Mouse (Mus musculus): ENCODE data around the gene Kat6b.
"Not testable (repeated sequence)": the region's sequence is repeated elsewhere in the genome, so short reads cannot be mapped to it uniquely, and the experiment has no call there.

Kat6b gene

GRCm38 (mm10) chr14:21484693-21485092 is 3.5 kb downstream of the Kat6b start:
- in situ Hi-C loops (cut with MboI, MseI), result no loop called here

DNA sequence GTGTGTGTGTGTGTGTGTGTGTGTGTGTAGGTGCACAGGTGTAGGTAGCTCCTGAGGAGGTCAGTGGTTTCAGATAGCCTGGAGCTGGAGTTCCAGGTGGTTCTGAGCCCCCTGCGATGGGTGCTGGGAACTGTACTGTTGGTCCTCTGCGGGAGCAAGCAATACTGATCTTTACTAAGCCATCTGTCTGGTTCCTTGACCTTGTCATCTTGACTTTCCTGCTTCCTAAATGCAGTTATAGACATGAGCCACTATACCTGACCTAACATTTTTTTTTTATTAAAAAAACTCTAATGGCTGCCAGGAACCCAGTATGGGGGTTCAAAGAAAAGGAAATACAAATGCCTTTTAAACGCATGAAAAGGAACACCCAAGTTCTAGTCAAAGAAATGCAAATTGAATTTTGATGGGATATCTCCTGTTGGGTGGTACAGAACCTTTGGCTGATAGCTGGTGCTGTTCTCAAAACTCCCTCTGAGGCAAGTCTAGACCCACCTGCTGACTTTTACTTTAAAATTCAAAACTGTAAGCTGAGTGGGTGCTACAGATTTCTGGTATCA is 4.8 kb downstream of the Kat6b start:
- in situ Hi-C loops (cut with MboI, MseI), result no loop called here

GRCm38 (mm10) chr14:21487135-21487534 is 5.9 kb downstream of the Kat6b start:
- in situ Hi-C loops (cut with MboI, MseI), result not testable (repeated sequence)

DNA sequence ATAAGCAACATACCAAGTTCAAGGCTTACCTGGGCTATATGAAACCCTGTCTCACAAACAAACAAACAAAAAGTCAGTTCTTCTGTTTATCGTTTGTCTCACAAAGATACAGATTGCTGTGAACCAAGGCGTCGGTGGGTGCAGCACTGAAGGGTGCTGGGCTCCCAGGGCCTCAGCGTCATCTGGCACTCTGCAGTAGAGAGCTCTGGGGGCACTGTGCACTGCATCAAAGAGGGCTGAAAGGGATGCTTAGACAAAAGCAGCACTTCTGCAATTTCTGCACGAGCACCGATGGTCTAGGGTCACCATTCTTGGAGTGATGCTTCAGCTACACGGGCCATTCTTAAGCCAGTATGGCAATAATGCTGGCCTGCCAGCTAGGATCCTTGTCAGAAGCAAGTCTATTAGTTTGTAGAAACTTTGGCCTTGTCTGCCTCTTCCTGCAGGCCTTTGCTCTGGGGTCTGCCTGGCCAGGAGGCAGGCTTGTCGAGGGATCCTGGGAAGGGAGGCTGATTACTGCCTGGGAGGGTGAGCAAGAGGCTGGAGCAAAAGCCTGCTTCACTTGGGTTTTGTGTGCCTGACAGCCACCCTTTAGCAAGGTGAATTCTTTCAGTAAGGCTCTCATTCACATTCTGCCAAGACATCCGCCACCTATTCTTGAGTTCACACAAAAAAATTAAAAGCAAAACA is 7.3 kb downstream of the Kat6b start:
- in situ Hi-C loops (cut with MboI, MseI), result not testable (repeated sequence)

GRCm38 (mm10) chr14:21489116-21489485 is 7.9 kb downstream of the Kat6b start:
- in situ Hi-C loops (cut with MboI, MseI), result no loop called here

- in situ Hi-C loops (cut with MboI, MseI), result no loop called here
Observed at GRCm38 (mm10) chr14:21490141-21490540, 8.9 kb downstream of the Kat6b start.

DNA sequence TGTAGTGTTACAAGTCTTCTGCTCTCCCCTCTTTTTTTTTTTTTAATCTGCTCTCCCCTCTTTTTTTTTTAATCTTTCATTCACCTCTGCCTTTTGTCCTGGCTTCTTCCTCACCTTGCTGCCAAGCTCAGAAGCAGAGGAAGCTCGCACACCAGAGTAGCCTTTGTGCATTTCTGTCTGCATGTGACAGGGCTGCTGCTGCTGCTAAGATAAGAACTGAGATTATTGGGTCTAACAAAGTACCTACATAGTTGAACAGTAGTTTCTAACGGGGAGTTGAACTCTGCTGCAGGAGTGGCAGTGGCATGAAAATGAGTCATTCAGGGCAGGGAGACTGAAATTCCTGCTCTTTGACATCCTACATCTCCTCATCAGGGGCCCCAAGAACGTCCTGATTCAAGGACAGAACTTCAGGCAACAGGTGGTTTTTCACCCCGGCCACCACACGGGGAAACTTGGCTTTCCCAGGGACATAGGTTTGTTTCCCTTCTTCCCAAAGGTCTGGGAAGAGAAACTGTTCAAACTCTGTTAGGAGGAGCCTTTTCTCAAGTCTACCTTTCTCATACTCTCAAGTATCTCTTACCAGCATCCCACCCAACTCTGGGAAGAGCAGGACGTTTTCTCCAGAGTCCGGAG is 17.2 kb downstream of the Kat6b start:
- in situ Hi-C loops (cut with MboI, MseI), result no loop called here

DNA sequence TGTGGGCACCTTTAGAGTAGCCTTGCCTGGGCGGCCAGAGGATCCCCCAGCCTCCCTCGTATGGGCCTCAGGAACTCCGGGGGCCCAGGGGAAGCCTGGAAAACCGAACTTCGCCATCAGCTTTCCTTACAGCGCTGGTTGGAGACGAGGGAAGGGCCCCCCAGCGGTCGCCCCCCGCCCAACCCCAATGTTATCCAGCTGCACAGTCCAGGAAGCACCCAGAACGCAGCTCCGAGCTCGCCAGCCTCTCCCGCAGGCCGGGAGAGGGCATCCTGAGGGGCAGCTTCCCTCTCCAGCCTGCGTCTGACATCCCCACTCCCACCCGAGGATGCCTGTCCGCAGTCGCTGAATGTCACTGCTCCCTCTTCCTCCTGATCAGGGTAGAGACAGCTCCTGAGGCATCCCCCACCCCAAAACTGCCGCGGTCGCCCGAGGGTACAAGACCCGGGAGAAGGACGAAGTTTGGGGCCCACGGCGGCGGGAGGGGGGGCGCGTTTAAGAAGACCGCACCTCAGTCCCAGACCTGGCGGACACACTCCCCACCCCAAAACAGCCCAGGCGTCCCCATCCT is 17.9 kb downstream of the Kat6b start:
- in situ Hi-C loops (cut with MboI, MseI), result no loop called here

DNA sequence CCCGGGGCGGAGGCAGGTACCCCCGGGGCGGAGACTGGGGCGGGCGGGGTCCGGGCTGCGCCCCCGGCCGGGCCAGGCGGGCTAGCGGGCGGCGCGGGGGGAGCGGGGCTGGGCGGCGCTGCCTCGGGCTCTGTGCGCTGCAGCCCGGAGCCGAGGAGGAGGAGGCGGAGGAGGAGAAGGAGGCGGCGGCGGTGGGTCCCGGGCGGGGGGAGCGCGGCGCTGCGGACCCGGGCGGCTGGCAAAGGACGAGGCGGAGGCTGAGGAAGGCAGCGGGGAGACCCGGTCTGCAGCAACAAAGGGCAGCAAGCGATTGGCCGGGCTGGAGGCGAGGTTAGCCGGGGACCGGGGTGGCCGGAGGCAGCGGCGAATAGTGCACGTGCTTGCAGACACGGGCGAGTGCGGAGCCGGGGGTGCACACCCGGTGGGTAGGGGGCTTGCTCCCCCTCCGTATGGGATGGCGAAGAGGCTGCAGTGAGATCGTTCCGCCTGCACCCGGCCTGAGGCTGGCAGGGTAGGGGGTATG is 18.5 kb downstream of the Kat6b start:
- in situ Hi-C loops (cut with MboI, MseI), result loop anchor here (10.0 to 25.0 kb wide), 2 partner anchors 335 to 1537 kb away; no protein-coding TSS in a partner anchor

DNA sequence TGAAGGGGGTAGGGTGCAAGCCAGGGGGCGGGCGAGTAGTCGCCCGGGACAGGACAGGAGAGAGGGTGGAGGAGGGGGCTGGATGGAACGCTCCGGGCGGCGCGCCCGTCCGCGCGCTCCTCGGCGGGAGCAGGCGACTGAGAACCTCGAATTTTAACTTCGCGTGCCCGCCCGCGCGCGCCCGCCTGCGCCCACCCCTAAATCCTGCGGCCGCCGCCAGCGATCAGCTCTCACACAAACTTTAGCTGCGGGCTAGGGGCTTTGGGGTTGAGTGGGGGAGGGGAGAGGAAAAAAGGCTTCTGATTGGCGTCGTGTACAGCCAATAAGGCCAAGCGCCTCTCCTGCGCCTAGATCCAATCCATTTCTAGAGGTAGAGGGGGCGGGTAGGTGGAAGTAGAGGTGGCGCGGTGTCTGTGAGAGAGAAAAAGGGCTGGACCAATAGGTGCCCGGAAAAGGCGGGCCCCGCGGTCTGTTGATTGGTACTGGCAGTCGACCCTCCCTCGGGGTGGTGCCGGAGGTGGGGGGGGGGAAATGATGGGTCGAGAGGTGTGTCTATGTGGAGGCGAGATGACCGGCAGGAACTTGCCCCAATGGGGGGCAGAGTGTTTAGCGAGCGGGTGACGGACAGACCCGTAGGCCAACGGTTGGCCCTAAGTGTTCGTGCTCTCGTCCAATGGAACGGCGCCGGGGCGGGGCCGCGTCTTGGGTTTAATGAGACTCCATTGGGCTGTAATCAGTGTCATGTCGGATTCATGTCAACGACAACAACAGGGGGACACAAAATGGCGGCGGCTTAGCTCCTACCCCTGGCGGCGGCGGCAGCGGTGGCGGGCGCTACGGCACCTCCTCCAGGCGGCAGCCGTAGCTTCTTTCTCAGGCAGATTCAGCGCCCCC is 19.2 kb downstream of the Kat6b start:
- in situ Hi-C loops (cut with MboI, MseI), result loop anchor here (10.0 to 25.0 kb wide), 2 partner anchors 334 to 1538 kb away; no protein-coding TSS in a partner anchor

- in situ Hi-C loops (cut with MboI, MseI), result loop anchor here (10.0 to 25.0 kb wide), 2 partner anchors 334 to 1539 kb away; no protein-coding TSS in a partner anchor
Observed at GRCm38 (mm10) chr14:21501048-21501657, 19.9 kb downstream of the Kat6b start.

- in situ Hi-C loops (cut with MboI, MseI), result loop anchor here (10.0 to 25.0 kb wide), 2 partner anchors 330 to 1543 kb away; no protein-coding TSS in a partner anchor
Observed at GRCm38 (mm10) chr14:21505036-21505435, 23.8 kb downstream of the Kat6b start.

DNA sequence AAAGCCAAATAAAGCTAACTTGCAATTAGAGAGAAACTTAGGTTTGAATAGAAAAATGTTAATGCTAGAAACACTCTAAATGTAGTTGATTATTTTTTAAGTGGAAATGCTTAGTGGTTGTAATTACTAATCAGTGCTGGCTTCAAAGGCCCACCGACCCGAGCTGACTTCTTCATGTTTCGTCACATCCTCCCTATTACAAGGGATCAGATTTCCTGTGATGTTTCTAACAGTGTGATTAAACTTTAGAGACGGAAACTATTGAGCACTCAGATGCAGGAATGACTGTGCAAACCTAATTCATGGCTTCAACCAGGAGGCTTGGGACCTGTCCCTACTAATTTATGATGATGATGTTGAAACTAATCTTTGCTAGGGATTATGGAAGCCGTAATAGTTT is 25.8 kb downstream of the Kat6b start:
- in situ Hi-C loops (cut with MboI, MseI), result loop anchor here (10.0 to 25.0 kb wide), 2 partner anchors 328 to 1545 kb away; no protein-coding TSS in a partner anchor

DNA sequence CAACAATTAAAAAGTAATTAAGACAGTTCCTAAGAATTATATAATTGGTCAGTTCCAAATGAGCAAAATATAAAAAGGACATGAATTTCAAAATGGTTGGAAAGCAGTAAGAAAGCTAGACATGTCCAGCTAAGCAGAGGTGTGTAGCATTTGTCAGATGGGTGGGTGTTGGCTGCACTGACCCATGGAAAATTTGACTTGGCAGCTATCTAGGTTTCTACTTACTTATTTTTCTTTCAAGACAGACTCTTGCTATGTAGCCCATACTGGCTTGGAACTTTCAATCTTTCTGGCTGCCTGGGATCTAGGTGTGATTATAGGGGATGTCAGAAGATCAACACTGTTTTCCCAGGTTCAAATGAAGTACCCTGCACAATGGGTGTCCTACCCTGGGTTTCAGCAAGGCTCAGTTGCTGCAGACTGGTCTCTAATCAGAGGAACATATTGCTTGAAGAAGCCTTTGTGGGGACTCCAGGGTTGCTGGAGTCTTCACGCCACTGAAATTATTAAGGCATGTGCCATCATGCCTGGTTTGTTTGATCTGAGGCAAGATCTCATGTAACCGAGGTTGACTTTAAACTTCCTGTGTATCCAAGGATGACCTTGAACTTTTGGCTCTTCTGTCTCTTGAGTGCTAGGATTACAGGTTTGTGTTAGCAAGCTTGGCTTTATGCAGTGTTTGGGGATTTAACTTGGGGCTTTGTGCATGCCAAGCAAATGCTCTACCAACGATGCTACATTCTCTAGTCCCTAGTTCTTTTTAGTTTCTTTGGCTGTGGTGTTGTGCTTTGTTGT is 28.1 kb downstream of the Kat6b start:
- in situ Hi-C loops (cut with MboI, MseI), result loop anchor here (10.0 to 25.0 kb wide), 2 partner anchors 325 to 1547 kb away; no protein-coding TSS in a partner anchor

DNA sequence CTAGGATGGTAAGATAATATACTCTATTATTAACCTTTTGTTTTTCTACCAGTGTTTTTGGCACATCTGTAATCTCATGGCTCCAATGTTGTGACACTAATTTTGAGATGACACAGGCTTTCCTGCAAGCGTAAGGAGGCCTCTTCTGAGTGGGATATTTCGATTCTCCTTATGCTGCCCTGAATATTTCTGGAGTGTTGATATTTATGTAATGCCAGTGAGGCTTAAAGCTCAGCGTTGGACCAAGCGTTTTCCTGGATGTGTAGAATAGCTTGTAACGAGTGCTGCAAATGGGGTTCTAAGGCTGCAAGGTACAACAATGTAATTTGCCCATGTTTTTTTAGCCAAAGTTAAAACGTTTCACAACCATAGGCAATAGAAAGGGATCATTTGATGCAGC is 30.2 kb downstream of the Kat6b start:
- in situ Hi-C loops (cut with MboI, MseI), result loop anchor here (25.0 kb wide), 1 partner anchor 1549 kb away; no protein-coding TSS in a partner anchor

GRCm38 (mm10) chr14:21515505-21515904 is 34.3 kb downstream of the Kat6b start:
- in situ Hi-C loops (cut with MboI, MseI), result loop anchor here (25.0 kb wide), 1 partner anchor 1553 kb away; no protein-coding TSS in a partner anchor

- in situ Hi-C loops (cut with MboI, MseI), result loop anchor here (25.0 kb wide), 1 partner anchor 1557 kb away; no protein-coding TSS in a partner anchor
Observed at GRCm38 (mm10) chr14:21519307-21519706, 38.1 kb downstream of the Kat6b start.

GRCm38 (mm10) chr14:21520496-21520895 is 39.3 kb downstream of the Kat6b start:
- in situ Hi-C loops (cut with MboI, MseI), result loop anchor here (25.0 kb wide), 1 partner anchor 1558 kb away; no protein-coding TSS in a partner anchor

GRCm38 (mm10) chr14:21521496-21521895 is 40.3 kb downstream of the Kat6b start:
- in situ Hi-C loops (cut with MboI, MseI), result loop anchor here (25.0 kb wide), 1 partner anchor 1559 kb away; no protein-coding TSS in a partner anchor

All from regulatory T cell (primary cell).